Mouse (Mus musculus): Measurements from ENCODE around the gene Gm11492.

- TF ChIP-seq CTCF (IDR thresholded peaks at IDR 0.05; ENCODE audit: low read depth, low read length) = no peak
- TF ChIP-seq GATA2 (IDR thresholded peaks at IDR 0.05; ENCODE audit: borderline replicate concordance, low read depth, low read length) = no peak
- no peak for TF ChIP-seq GATA1 (IDR thresholded peaks at IDR 0.05; ENCODE audit: borderline replicate concordance, low read length)
- TF ChIP-seq POLR2AphosphoS5 (IDR thresholded peaks at IDR 0.05; ENCODE audit: insufficient replicate concordance, low read depth, low read length) = no peak
- TF ChIP-seq TAL1 (conservative IDR thresholded peaks at IDR 0.05; ENCODE audit: low read depth, low read length) = no peak
Observed at GRCm38 (mm10) chr11:87592713-87593598, 26.5 kb downstream of the Gm11492 start.

All from G1E (cell line).